Comparison of ENCODE assay signal across 8 mouse cellular contexts in the genomic region with DNA sequence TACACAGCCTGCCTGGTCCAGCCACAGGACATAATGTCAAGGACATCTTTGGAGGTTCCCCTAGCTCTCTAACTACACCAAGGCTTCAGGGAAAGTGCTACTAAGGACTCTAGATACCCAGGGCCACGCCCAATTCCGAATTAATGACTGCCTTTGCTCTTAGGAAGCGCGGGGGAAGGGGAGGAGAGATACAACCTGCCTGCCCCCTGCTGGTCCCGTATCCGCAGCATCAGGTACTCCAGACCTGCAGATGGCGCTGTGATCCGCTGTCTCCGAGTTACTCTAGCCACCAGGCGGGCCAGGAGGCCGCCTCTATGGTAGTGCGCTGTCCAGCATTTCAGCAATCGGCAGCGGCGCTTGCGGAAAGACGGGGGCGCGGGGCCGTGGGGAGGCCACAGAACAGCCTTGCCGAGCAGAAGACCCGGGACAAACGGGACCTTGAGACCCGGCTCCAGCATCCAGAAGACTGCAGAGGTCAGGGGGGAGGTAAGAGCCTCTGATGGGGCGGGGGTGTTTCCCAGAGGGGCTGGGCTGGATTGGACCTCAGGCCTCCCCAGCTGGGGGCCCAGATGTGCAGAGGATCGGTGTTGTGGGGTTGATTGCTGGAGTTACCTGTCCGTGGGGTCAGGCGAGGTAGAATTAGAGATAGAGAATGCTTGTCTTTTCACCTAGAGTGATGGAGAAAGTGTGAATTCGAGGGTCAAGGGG. TPM values are rescaled to one million over a fixed set of nuclear protein-coding genes. Genes with fewer than 3 reads are reported as not detected.
DNase-seq lines count a peak whose midpoint lies in the region; ATAC-seq and TF ChIP-seq lines count a peak whose summit lies in the region.

Srrm3 (plus strand) TSS at position 336 of the 708 bp plus-strand sequence.

- peak; percentile 98 for DNase-seq in heart, adult 11 months
- DNase-seq in embryonic facial prominence, embryonic 10.5 days (ENCODE audit: low spot score) = peak; percentile 92
- peak; percentile 73 to 89 for DNase-seq in kidney, adult 8-10 months
- DNase-seq in midbrain, postnatal 0 days (ENCODE audit: low spot score) = peak; percentile 94
- peak; percentile 85 to 92 for DNase-seq in spleen, postnatal 10 days (ENCODE audit: low spot score in 2 of 2)

- no peak for ATAC-seq in heart, embryonic 11.5 days (replicated peaks; ENCODE audit: insufficient number of reproducible peaks, low FRiP score, low TSS enrichment)
- ATAC-seq in granulocyte monocyte progenitor cell, adult 5-6 weeks (replicated peaks; ENCODE audit: poor library complexity, severe bottlenecking) = peak; percentile 100
- ATAC-seq in limb, embryonic 12.5 days (ENCODE audit: insufficient number of reproducible peaks, insufficient read depth, low FRiP score, low TSS enrichment, low read depth) = no peak
- peak; percentile 64 for ATAC-seq in midbrain, postnatal 0 days (ENCODE audit: low FRiP score)

- TF ChIP-seq CTCF in midbrain, postnatal 0 days (IDR thresholded peaks at IDR 0.05) = peak; percentile 100

- H3K36me3 ChIP-seq in heart, embryonic 11.5 days (ENCODE audit: control insufficient read depth, insufficient read depth, low read length) = no peaks in the 10 kb centered on the region
- no peaks in the 10 kb centered on the region for H3K36me3 ChIP-seq in embryonic facial prominence, embryonic 10.5 days (replicated peaks)
- no peaks in the 10 kb centered on the region for H3K36me3 ChIP-seq in limb, embryonic 12.5 days
- H3K36me3 ChIP-seq in midbrain, postnatal 0 days (ENCODE audit: insufficient read depth, low read length) = no peaks in the 10 kb centered on the region

- WGBS in heart, embryonic 11.5 days (ENCODE audit: insufficient replicate concordance) = 5% methylated on average over 29 of the region's 29 CpGs
- WGBS in embryonic facial prominence, embryonic 10.5 days = 4% methylated on average over 29 of the region's 29 CpGs
- 4% methylated on average over 29 of the region's 29 CpGs for WGBS in limb, embryonic 12.5 days
- WGBS in midbrain, postnatal 0 days = 3% methylated on average over 29 of the region's 29 CpGs

- no peaks in the 10 kb centered on the region; the same call in 1 of the 2 replicates for H3K27me3 ChIP-seq in heart, embryonic 11.5 days (ENCODE audit: control insufficient read depth, insufficient read depth, low read length)
- H3K27me3 ChIP-seq in embryonic facial prominence, embryonic 10.5 days (replicated peaks; ENCODE audit: low read depth, poor library complexity, severe bottlenecking) = peaks cover 7% of the 10 kb centered on the region; the same call in 1 of the 2 replicates
- peaks cover 14% of the 10 kb centered on the region for H3K27me3 ChIP-seq in limb, embryonic 12.5 days
- H3K27me3 ChIP-seq in midbrain, postnatal 0 days (ENCODE audit: insufficient read depth, low read length) = no peaks in the 10 kb centered on the region

- H3K4me2 ChIP-seq in heart, embryonic 11.5 days = no peak within 1 kb of the TSS
- H3K4me2 ChIP-seq in limb, embryonic 12.5 days = peak within 1 kb of the TSS; percentile 23; the same call in 1 of the 2 replicates
- H3K4me2 ChIP-seq in midbrain, postnatal 0 days (ENCODE audit: low read depth, low read length, poor library complexity, severe bottlenecking) = peak within 1 kb of the TSS; percentile 74

- no peak within 1 kb of the TSS for H3K9ac ChIP-seq in heart, embryonic 11.5 days (ENCODE audit: low read depth, low read length)
- H3K9ac ChIP-seq in limb, embryonic 12.5 days (replicated peaks) = no peak within 1 kb of the TSS
- peak within 1 kb of the TSS; percentile 92 for H3K9ac ChIP-seq in midbrain, postnatal 0 days (replicated peaks; ENCODE audit: low read length, poor library complexity, severe bottlenecking)

- no peaks in the 10 kb centered on the region for H3K4me1 ChIP-seq in heart, embryonic 11.5 days (ENCODE audit: control insufficient read depth, insufficient read depth, low read length)
- H3K4me1 ChIP-seq in embryonic facial prominence, embryonic 10.5 days = peaks cover 11% of the 10 kb centered on the region
- H3K4me1 ChIP-seq in limb, embryonic 12.5 days (replicated peaks) = peaks cover 5% of the 10 kb centered on the region; the same call in 1 of the 2 replicates
- H3K4me1 ChIP-seq in midbrain, postnatal 0 days (ENCODE audit: insufficient read depth, low read length) = peaks cover 10% of the 10 kb centered on the region; the same call in 1 of the 2 replicates

- no peaks in the 10 kb centered on the region for H3K9me3 ChIP-seq in heart, embryonic 11.5 days (replicated peaks; ENCODE audit: control insufficient read depth, low read length)
- no peaks in the 10 kb centered on the region for H3K9me3 ChIP-seq in embryonic facial prominence, embryonic 10.5 days
- no peaks in the 10 kb centered on the region for H3K9me3 ChIP-seq in limb, embryonic 12.5 days
- no peaks in the 10 kb centered on the region for H3K9me3 ChIP-seq in midbrain, postnatal 0 days (ENCODE audit: low read length)

- no peak within 1 kb of the TSS for H3K27ac ChIP-seq in heart, embryonic 11.5 days (ENCODE audit: low read depth, low read length)
- no peak within 1 kb of the TSS for H3K27ac ChIP-seq in embryonic facial prominence, embryonic 10.5 days (replicated peaks)
- H3K27ac ChIP-seq in limb, embryonic 12.5 days = no peak within 1 kb of the TSS
- peak within 1 kb of the TSS; percentile 74 for H3K27ac ChIP-seq in midbrain, postnatal 0 days (ENCODE audit: low read depth, low read length)

- H3K4me3 ChIP-seq in heart, embryonic 11.5 days (ENCODE audit: low read depth, low read length) = no peak within 1 kb of the TSS
- H3K4me3 ChIP-seq in embryonic facial prominence, embryonic 10.5 days = peak within 1 kb of the TSS; percentile 46
- H3K4me3 ChIP-seq in limb, embryonic 12.5 days (replicated peaks) = no peak within 1 kb of the TSS
- peak within 1 kb of the TSS; percentile 69 for H3K4me3 ChIP-seq in midbrain, postnatal 0 days (ENCODE audit: low read depth, low read length)

RNA-seq across cellular contexts. Expression of gene Srrm3, which starts in this region (rescaled TPM):
- polyA plus RNA-seq in heart, embryonic 11.5 days (2014; fragmentation: Nextera tagmentation; extraction: Ambion mirVana) = 0.21 TPM in 1 of 2 replicates, not detected in the other
- 4.9 and 5.3 TPM in 2 replicates for polyA plus RNA-seq in embryonic facial prominence, embryonic 10.5 days (2016; fragmentation: Nextera tagmentation; extraction: Ambion mirVana)
- not detected in 2 replicates for total RNA-seq in granulocyte monocyte progenitor cell, adult 5-6 weeks (2014; fragmentation: Nextera tagmentation)
- total RNA-seq in granulocyte monocyte progenitor cell, adult 5-6 weeks (2017) = not detected in 2 replicates
- 0.13 and 0.43 TPM in 2 replicates for polyA plus RNA-seq in limb, embryonic 12.5 days (2016; fragmentation: Nextera tagmentation; extraction: Ambion mirVana)
- total RNA-seq in midbrain, postnatal 0 days (2014; rRNA removed) = 85.2 and 123 TPM in 2 replicates
- 52.5 and 58.8 TPM in 2 replicates for polyA plus RNA-seq in midbrain, postnatal 0 days (2015; fragmentation: Nextera tagmentation; extraction: Ambion mirVana)

Comparison
In these comparisons a context has a peak if more than half of its experiments do, and no peak if none do; other contexts are left out.
1. RNA of gene Srrm3 (total RNA-seq): 85.2 to 123 TPM in midbrain, postnatal 0 days; not detected in granulocyte monocyte progenitor cell, adult 5-6 weeks; every median in the first group is over 10 times any median in the second.
2. Peak in ATAC-seq in granulocyte monocyte progenitor cell, adult 5-6 weeks; RNA of the gene not detected or under 1 TPM.
3. H3K4me3 ChIP-seq: peak in embryonic facial prominence, embryonic 10.5 days (single experiment) and midbrain, postnatal 0 days (single experiment); none in heart, embryonic 11.5 days (single experiment) and limb, embryonic 12.5 days (single experiment).
4. Peak in every context shown above with its lines, with median percentiles within 50 percentile points of each other: DNase-seq.